Mouse (Mus musculus): ENCODE results near the gene Ccne1. TPM values are rescaled to one million over a fixed set of nuclear protein-coding genes. Genes with fewer than 3 reads are reported as not detected.
"Not testable (repeated sequence)": the region's sequence is repeated elsewhere in the genome, so short reads cannot be mapped to it uniquely, and the experiment has no call there.

Gene Ccne1
- polyA plus RNA-seq, 1 experiment = 19.0 TPM

GRCm38 (mm10) chr7:38129986-38130729 is 22.8 kb upstream of the Ccne1 start:
- no peak overlapping the region for H3K4me3 ChIP-seq (ENCODE audit: insufficient read depth, low read length)
- no peak overlapping the region for H3K27ac ChIP-seq (ENCODE audit: insufficient read depth, low read length)
- TF ChIP-seq CTCF (IDR thresholded peaks at IDR 0.05; ENCODE audit: extremely low read depth, insufficient read depth, low read length) = no peak
- TF ChIP-seq POLR2A (IDR thresholded peaks at IDR 0.05; ENCODE audit: extremely low read depth, insufficient read depth, low read length) = no peak
- H3K4me1 ChIP-seq (ENCODE audit: control insufficient read depth, insufficient read depth, low read length) = no peaks in the 10 kb centered on the region

- TF ChIP-seq POLR2A (IDR thresholded peaks at IDR 0.05; ENCODE audit: extremely low read depth, insufficient read depth, low read length) (no peak), CTCF (IDR thresholded peaks at IDR 0.05; ENCODE audit: extremely low read depth, insufficient read depth, low read length) (no peak)
- H3K4me3 ChIP-seq (ENCODE audit: insufficient read depth, low read length) = no peak overlapping the region
Observed at GRCm38 (mm10) chr7:38129491-38129890, 22.2 kb upstream of the Ccne1 start.

DNA sequence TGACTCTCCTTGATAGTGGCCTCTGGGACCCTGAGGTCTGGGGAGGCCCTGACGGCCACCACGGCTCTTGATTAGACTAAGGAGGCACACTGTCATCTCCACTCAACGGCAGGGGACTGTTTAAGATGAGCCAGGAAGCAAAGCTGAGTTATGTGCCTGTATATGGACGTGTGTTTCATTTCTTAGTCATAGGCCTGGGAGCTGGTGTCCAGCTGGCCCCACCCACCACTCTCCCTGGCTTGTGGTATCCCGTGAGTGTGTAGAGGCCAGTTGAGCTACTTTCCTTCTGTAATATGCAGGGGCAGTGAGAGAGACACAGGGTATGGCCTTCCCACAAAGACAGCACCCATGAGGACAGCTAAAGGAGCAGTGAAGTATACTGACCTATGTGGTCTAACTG is 20.9 kb upstream of the Ccne1 start:
- H3K4me1 ChIP-seq (ENCODE audit: control insufficient read depth, insufficient read depth, low read length); H3K4me3 ChIP-seq (ENCODE audit: insufficient read depth, low read length); H3K27ac ChIP-seq (ENCODE audit: insufficient read depth, low read length): not testable (repeated sequence)

More at GRCm38 (mm10) chr7:38129491-38129890, 22.2 kb upstream of the Ccne1 start:
- no peak overlapping the region for H3K27ac ChIP-seq (ENCODE audit: insufficient read depth, low read length)
- no peaks in the 10 kb centered on the region for H3K4me1 ChIP-seq (ENCODE audit: control insufficient read depth, insufficient read depth, low read length)

GRCm38 (mm10) chr7:38125565-38126159 is 18.3 kb upstream of the Ccne1 start:
- TF ChIP-seq POLR2A (IDR thresholded peaks at IDR 0.05; ENCODE audit: extremely low read depth, insufficient read depth, low read length) (no peak), CTCF (IDR thresholded peaks at IDR 0.05; ENCODE audit: extremely low read depth, insufficient read depth, low read length) (no peak)
- Histone ChIP-seq H3K4me1 (ENCODE audit: control insufficient read depth, insufficient read depth, low read length) (no peaks in the 10 kb centered on the region), H3K4me3 (ENCODE audit: insufficient read depth, low read length) (no peak overlapping the region), H3K27ac (ENCODE audit: insufficient read depth, low read length) (no peak overlapping the region)

GRCm38 (mm10) chr7:38124164-38124563 is 16.8 kb upstream of the Ccne1 start:
- H3K27ac ChIP-seq (ENCODE audit: insufficient read depth, low read length); H3K4me3 ChIP-seq (ENCODE audit: insufficient read depth, low read length); H3K4me1 ChIP-seq (ENCODE audit: control insufficient read depth, insufficient read depth, low read length): not testable (repeated sequence)

GRCm38 (mm10) chr7:38118594-38118993 is 11.3 kb upstream of the Ccne1 start:
- H3K4me3 ChIP-seq (ENCODE audit: insufficient read depth, low read length) = no peak overlapping the region
- no peak for TF ChIP-seq CTCF (IDR thresholded peaks at IDR 0.05; ENCODE audit: extremely low read depth, insufficient read depth, low read length)
- no peak for TF ChIP-seq POLR2A (IDR thresholded peaks at IDR 0.05; ENCODE audit: extremely low read depth, insufficient read depth, low read length)
- no peaks in the 10 kb centered on the region for H3K4me1 ChIP-seq (ENCODE audit: control insufficient read depth, insufficient read depth, low read length)
- no peak overlapping the region for H3K27ac ChIP-seq (ENCODE audit: insufficient read depth, low read length)

DNA sequence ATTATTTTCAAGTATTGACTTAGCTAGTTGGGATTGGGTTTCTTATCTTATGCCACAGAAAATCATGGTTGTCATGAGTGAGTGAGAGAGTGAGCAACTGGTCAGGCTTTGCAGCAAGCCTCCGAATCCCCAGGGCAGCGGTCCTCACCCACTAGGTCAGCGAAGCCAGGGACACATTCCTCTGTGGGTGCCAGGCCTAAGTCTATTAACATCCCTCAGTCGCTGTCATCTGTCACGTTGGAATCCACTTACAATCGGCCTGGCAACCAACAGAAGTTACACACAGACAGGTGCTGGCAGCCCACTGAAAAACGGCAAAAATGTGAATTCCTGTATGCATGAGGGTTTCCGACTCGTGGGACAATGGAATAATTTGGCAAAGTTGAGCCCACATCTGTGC is 5.1 kb upstream of the Ccne1 start:
- H3K4me3 ChIP-seq (ENCODE audit: insufficient read depth, low read length) = no peak overlapping the region
- TF ChIP-seq POLR2A (IDR thresholded peaks at IDR 0.05; ENCODE audit: extremely low read depth, insufficient read depth, low read length) (no peak), CTCF (IDR thresholded peaks at IDR 0.05; ENCODE audit: extremely low read depth, insufficient read depth, low read length) (no peak)
- no peak overlapping the region for H3K27ac ChIP-seq (ENCODE audit: insufficient read depth, low read length)
- peaks cover 2% of the 10 kb centered on the region; the same call in 1 of the 2 replicates for H3K4me1 ChIP-seq (ENCODE audit: control insufficient read depth, insufficient read depth, low read length)

- Histone ChIP-seq H3K4me1 (ENCODE audit: control insufficient read depth, insufficient read depth, low read length) (peaks cover 2% of the 10 kb centered on the region; the same call in 1 of the 2 replicates), H3K4me3 (ENCODE audit: insufficient read depth, low read length) (no peak overlapping the region), H3K27ac (ENCODE audit: insufficient read depth, low read length) (no peak overlapping the region)
- no peak for TF ChIP-seq POLR2A (IDR thresholded peaks at IDR 0.05; ENCODE audit: extremely low read depth, insufficient read depth, low read length)
- TF ChIP-seq CTCF (IDR thresholded peaks at IDR 0.05; ENCODE audit: extremely low read depth, insufficient read depth, low read length) = no peak
Observed at GRCm38 (mm10) chr7:38111996-38112395, 4.7 kb upstream of the Ccne1 start.

DNA sequence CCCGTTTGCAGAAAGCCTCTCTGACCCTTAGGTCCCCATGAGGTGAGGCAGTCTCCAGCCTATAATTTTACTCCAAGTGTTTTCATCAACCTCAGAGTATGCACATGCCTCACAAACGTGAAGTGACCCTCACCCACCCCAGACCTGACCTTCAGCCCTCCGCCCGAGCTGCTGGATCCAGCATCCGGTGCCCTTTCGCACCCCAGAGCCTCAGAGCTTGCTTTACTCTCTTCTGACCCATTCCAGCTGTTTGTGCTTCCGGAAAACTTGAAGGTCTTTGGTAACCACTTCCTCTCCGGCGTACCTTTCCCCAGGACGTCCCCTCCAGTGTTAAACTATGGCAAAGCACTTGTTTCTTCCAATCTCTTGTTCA is 912 bp upstream of the Ccne1 start:
- TF ChIP-seq CTCF (IDR thresholded peaks at IDR 0.05; ENCODE audit: extremely low read depth, insufficient read depth, low read length) = no peak
- no peak for TF ChIP-seq POLR2A (IDR thresholded peaks at IDR 0.05; ENCODE audit: extremely low read depth, insufficient read depth, low read length)
- H3K4me1 ChIP-seq (ENCODE audit: control insufficient read depth, insufficient read depth, low read length) = peaks cover 4% of the 10 kb centered on the region; the same call in 1 of the 2 replicates
- peak overlapping the region; percentile 27; the same call in 1 of the 2 replicates for H3K27ac ChIP-seq (ENCODE audit: insufficient read depth, low read length)
- H3K4me3 ChIP-seq (ENCODE audit: insufficient read depth, low read length) = peak overlapping the region; percentile 47

- H3K4me3 ChIP-seq (ENCODE audit: insufficient read depth, low read length) = peak overlapping the region; percentile 63
- no peak overlapping the region for H3K27ac ChIP-seq (ENCODE audit: insufficient read depth, low read length)
- peaks cover 4% of the 10 kb centered on the region; the same call in 1 of the 2 replicates for H3K4me1 ChIP-seq (ENCODE audit: control insufficient read depth, insufficient read depth, low read length)
- TF ChIP-seq POLR2A (IDR thresholded peaks at IDR 0.05; ENCODE audit: extremely low read depth, insufficient read depth, low read length) (no peak), CTCF (IDR thresholded peaks at IDR 0.05; ENCODE audit: extremely low read depth, insufficient read depth, low read length) (no peak)
Observed at GRCm38 (mm10) chr7:38106711-38107311, 523 bp downstream of the Ccne1 start.
